Mouse (Mus musculus): ENCODE data around the gene Vmn2r51.
"Not testable (repeated sequence)": the region's sequence is repeated elsewhere in the genome, so short reads cannot be mapped to it uniquely, and the experiment has no call there.

Gene Vmn2r51

DNA sequence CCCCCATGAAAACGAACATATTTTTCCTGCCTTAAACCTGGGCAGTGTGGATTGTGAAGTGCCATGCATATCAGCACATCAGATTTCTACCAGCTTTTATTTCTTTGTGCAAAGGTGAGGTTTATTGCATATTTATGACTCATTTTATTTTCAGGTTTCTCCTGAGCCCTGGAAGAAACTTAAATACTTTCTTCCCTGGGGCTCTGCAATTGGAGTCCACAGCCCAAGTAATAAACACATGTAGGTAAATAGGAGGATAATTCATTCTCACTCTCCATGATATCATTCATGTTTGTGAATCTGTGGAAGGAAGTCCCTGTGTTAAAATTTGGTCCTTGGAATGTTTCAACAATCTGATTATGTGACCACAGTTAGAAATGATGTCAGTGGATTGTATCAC, at the start of gene Vmn2r51:
Gene Vmn2r51 (minus strand): TSS at position 101 of the 400 bp plus-strand sequence.
- not testable (repeated sequence) for DNase-seq (ENCODE audit: low spot score in 2 of 2)

GRCm38 (mm10) chr7:10053196-10053595, 52.3 kb downstream of the Vmn2r51 start, which contains the start of gene Vmn2r50:
Vmn2r50 (minus strand) TSS chr7:10053296.
- DNase-seq (ENCODE audit: low spot score in 2 of 2) = not testable (repeated sequence)
